Mouse (Mus musculus) left cerebral cortex, postnatal 36 days (tissue): ENCODE measurements around the gene Ptpn6. TPM values are rescaled to one million over a fixed set of nuclear protein-coding genes. Genes with fewer than 3 reads are reported as not detected.
"Not testable (repeated sequence)": the region's sequence is repeated elsewhere in the genome, so short reads cannot be mapped to it uniquely, and the experiment has no call there.

ENCODE experiments used
- DNase-seq, 2 experiments: peaks; one replicate each; pipeline ENCODE4 v3.0.0; 2021 to 2022; ENCODE audit warnings: low spot score in 2 of 2, mixed read lengths in 1 of 2
- intact Hi-C: fragments of 180-260 bp; cut with DNase I; formaldehyde crosslinking; loops from one replicate; pipeline ENCODE4 v1.15.1; 2025
- microRNA-seq: library from miRNA; unstranded; fragments of <30 nt; microRNA quantifications from one replicate; pipeline ENCODE4 v1.2.0, GENCODE M21; 2022
- total RNA-seq, 2 experiments: library from RNA; stranded (reverse); gene quantifications; 2 replicates each; pipeline ENCODE4 v1.2.3; 2021

The Ptpn6 gene
- total RNA-seq, 2 experiments from 2014 or later: 3.7 to 6.6 TPM

DNA sequence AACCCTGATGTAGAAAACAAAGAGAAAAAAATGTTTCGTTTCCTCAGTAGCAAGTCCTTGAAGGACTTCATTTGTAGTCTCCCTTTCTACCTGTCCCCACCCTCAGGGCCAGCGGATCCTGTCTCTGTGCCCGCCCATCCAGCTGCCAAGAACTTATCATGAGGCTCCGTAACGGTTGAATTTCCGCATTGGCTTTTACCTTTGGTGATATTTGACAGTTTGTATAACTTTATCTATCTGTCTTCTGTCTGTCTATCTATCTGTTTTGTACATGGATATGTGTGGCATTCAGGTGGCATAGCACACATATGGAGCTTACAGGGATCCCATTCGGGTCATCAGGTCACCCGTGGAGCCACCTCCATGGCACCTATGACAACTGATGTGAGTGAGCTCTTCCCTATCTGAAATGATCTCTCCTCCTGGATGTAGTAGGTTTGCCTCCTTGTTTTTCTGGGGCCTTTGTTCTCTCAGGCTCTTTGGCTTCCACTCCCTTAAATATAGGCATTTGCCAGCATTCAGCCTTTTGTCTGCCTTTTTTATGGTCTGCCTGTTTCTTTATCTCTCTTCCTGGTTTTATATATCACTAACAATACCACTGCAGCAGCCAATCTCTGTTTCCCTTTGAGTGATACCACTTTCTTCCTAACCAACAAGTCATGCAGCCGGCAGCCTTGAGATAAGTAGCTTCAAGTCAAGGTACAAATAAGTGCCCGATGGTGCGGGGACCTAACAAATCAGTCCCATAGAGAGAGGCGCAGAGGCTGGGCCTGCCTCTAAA is 52.7 kb downstream of the Ptpn6 start:
- intact Hi-C loops: no loop called here
- no peak for DNase-seq

DNA sequence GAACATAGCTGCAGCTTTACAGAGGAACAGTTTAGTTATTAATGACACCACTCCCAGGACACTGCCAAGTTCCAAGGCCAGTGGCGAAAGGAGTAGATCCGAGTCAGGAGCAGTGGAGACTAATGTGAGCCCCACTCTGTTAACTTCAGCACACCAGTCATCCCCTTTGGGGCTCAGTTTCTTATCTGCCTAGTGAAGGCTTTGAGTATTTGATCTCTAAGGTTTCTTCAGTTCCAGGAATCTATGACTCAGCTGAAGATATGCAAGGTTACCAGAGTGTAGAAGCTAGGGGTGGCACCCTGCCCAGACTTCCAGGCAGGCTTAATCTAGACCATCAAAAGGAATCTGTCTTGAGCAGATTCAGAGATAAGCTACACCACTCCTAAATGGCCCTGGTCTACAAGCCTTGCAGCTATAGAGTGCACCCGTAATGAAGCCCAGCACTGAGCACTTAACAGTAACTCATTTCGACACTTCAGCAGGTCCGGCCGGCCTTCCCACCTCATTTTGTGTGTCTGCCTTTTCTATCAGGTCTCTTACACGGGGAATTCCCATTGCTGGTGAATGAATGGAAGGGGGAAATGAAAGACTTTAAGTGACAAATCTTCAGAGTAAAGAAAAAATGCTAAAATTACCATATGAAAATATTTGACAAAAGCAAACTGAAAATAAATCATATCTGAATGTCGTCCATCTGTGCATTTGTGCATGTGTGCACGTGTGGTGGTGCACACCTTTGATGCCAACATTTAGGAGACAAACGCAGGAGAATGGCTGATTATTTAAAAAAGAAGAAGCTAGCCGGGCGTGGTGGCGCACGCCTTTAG is 54.7 kb downstream of the Ptpn6 start:
- DNase-seq: peak in 1 of 2 experiments; percentile 23
- intact Hi-C loops: no loop called here

DNA sequence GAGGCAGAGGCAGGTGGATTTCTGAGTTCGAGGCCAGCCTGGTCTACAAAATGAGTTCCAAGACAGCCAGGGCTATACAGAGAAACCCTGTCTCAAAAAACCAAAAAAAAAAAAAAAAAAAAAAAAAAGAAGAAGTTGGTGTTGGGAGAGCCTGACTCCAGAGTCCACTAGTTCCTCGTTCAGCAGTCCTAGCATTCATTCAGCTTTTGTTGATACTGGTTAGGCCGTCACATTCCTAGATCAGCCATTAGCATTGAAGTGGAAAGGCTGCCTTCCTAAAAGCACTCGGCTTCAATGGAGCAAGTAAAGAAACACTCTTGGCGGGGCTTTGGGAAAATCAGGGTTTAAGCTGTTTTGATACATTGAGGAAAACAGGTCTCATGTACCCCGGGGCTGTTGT is 56.2 kb downstream of the Ptpn6 start:
- intact Hi-C loops, DNase-seq: not testable (repeated sequence)

DNA sequence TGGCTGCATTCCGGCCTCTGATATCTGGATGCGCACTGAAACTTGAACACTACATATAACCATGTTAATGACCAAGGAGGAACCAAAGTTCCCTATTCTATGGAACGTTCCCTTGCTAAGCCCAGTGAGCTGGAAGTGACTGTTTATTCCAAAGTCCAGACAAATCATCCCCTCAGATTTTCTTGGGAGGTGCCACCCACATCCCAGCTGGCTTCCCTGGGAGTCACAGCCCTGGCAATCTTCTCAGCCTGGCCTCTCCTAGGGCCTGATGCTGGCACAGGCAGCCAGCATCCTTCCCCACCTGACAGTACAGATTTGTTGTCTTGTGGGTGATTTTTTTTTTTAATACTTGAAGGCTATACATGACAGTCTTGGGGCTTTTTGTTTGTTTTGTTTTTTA is 59.0 kb downstream of the Ptpn6 start:
- no peak for DNase-seq
- intact Hi-C loops: no loop called here

DNA sequence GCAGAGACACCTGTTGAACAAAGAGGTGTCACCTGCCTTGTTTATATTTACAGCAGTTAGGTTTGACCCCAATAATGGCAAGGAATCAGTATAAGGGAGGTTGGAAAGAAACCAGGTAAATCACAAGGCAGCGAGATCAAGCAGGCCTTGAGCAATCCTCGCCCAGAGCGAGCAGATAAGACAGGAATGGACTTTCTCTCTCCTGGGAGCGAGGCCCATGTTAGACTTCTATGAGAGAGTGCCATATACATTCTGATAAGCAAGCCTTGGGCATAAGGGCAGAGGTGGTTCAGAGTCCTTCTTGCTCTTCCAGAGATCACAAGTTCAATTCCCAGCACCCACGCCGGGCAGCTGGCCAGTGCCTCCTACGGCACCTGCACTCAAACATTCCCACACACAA is 59.7 kb downstream of the Ptpn6 start:
- intact Hi-C loops: no loop called here
- no peak for DNase-seq

DNA sequence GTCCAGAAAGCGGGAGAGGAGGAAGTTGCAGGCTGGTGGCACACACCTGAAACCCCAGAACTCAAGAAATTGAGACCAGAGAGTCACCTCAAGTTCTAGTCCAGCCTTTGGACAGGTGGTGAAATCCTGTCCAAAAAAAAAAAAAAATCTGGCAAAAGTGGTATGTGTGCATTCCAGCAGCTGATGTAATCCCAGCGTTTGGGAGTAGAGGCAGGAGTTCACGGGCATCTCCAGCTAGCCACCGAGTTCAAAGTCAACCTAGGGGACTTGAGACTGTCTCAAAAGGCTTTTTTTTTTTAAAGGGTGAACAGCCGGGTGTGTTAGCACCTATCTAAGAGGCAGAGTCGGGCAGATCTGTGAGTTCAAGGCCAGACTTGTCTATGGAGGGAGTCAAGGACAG is 62.3 kb downstream of the Ptpn6 start:
- intact Hi-C loops: no loop called here
- no peak for DNase-seq

DNA sequence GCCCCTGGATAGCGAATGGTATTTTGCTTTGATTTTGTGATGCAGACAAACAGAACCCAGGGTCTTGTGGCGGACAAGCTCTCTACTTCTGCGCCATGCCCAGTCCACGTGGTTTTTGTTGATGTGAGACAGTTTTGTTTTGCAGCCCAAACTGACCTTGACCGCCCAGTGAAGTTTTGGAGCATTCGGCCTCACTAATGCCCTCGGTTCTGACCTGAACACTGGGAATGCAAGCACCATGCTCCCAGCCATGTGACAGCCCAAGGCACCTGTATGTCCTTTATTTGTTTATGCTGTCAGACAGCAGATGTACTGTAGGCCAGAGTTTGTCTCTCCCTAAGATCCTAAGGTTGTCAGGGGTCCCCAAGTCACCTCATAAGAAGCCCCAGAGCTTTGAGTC is 63.9 kb downstream of the Ptpn6 start:
- no peak for DNase-seq
- intact Hi-C loops: no loop called here

DNA sequence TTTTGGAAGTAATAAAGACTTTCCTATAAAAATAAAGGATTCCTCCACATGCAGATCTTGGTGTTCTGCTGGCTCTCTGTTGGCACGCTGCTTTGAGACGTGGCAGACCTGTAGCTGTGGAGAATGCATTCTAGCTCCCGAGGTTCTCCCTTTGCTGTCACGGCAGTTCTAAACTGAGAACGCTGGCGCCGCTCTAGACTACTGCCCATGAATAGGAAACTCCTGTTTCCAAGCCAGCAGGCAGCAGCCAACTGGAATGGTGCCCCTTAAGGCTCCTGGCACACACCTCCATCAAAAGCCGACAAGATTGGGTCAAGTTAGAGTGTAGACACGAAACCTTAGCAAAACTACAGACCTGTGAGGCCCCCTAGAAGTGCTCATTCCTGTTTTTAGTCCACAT is 64.9 kb downstream of the Ptpn6 start:
- intact Hi-C loops: no loop called here
- peak; percentile 54 to 57 for DNase-seq

DNA sequence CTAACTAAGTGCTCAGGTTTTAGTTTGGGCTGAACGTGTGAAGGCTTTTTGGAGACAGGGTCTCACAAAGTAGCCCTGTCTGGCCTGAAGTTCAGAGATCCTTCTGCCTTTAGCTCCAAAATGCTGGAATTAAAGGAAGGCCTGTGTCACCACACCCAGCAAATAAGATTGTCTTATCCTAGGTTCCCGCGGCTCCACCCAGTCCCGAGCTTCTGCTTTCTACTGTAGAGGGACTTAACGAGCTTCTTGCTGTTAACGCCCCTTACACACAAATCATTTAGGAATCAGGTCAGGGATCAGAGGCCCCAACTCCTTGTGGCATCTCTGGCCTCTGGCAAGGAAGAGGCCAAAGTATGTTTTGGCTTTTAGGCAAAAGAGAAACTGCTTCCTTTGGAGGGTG is 66.4 kb downstream of the Ptpn6 start:
- no peak for DNase-seq
- intact Hi-C loops: no loop called here

Small RNA genes lying within 50 kb of the gene (microRNA-seq; reads per million reads assigned to microRNA genes)
- gene Mir141 (not detected), gene Mir200c (16.7 reads per million, percentile 37 among the genes with 10 or more reads in this experiment)

Other genes with a start within 250 kb of the Ptpn6 start
- under 1 TPM; 0.25 to 0.34 TPM for gene C1rl, start 245.6 kb downstream of the Ptpn6 start, total RNA-seq
- 1 to 10 TPM; 1.3 to 1.4 TPM for gene C1ra, start 226.3 kb downstream of the Ptpn6 start, total RNA-seq
- gene C1s1, start 196.4 kb downstream of the Ptpn6 start, total RNA-seq: 1 to 10 TPM; 1.2 to 2.5 TPM
- under 1 TPM; 0.15 to 0.23 TPM for gene C1rb, start 168.4 kb downstream of the Ptpn6 start, total RNA-seq
- under 1 TPM in 1 of 2 experiments, not detected in 1; 0.32 TPM for gene C1s2, start 102.6 kb downstream of the Ptpn6 start, total RNA-seq
- 10 to 100 TPM; 20.9 to 23.0 TPM for gene Lpcat3, start 75.7 kb downstream of the Ptpn6 start, total RNA-seq
- gene Emg1, start 26.5 kb downstream of the Ptpn6 start, total RNA-seq: 10 to 100 TPM; 41.8 to 45.9 TPM
- 100 to 1,000 TPM; 113 to 127 TPM for gene Phb2, start 26.4 kb downstream of the Ptpn6 start, total RNA-seq
- 100 to 1,000 TPM; 285 to 313 TPM for gene Grcc10, start 2.7 kb upstream of the Ptpn6 start, total RNA-seq
- gene Gm45234, start 17.3 kb upstream of the Ptpn6 start, total RNA-seq: not detected
- gene Atn1, start 17.8 kb upstream of the Ptpn6 start, total RNA-seq: 100 to 1,000 TPM; 162 to 175 TPM
- gene Eno2, start 31.0 kb upstream of the Ptpn6 start, total RNA-seq: 1,000 to 10,000 TPM; 1,042 to 1,110 TPM
- gene Lrrc23, start 41.0 kb upstream of the Ptpn6 start, total RNA-seq: 1 to 10 TPM; 1.7 to 1.8 TPM
- gene Spsb2, start 69.9 kb upstream of the Ptpn6 start, total RNA-seq: 1 to 10 TPM; 4.9 TPM
- gene Tpi1, start 75.6 kb upstream of the Ptpn6 start, total RNA-seq: 100 to 1,000 TPM; 736 to 850 TPM
- gene Usp5, start 90.8 kb upstream of the Ptpn6 start, total RNA-seq: 100 to 1,000 TPM; 191 to 199 TPM
- gene Cdca3, start 90.8 kb upstream of the Ptpn6 start, total RNA-seq: 1 to 10 TPM; 1.5 to 1.8 TPM
- under 1 TPM in 1 of 2 experiments, not detected in 1; 0.30 TPM for gene Gnb3, start 101.6 kb upstream of the Ptpn6 start, total RNA-seq
- 10 to 100 TPM; 12.6 to 37.2 TPM for gene P3h3, start 119.0 kb upstream of the Ptpn6 start, total RNA-seq
- gene Gpr162, start 125.3 kb upstream of the Ptpn6 start, total RNA-seq: 100 to 1,000 TPM; 218 to 235 TPM
- 1 to 10 TPM; 5.4 to 5.8 TPM for gene Cd4, start 149.5 kb upstream of the Ptpn6 start, total RNA-seq
- gene Lag3, start 173.0 kb upstream of the Ptpn6 start, total RNA-seq: 1 to 10 TPM; 2.7 to 3.1 TPM
- gene Ptms, start 181.4 kb upstream of the Ptpn6 start, total RNA-seq: 1,000 to 10,000 TPM in 1 of 2 experiments, 100 to 1,000 TPM in 1; 913 to 1,047 TPM
- 100 to 1,000 TPM; 606 to 697 TPM for gene Mlf2, start 192.7 kb upstream of the Ptpn6 start, total RNA-seq
- gene Cops7a, start 226.8 kb upstream of the Ptpn6 start, total RNA-seq: 100 to 1,000 TPM; 153 to 170 TPM